Mouse (Mus musculus) spleen, adult 12 weeks (tissue): Measurements from ENCODE around the gene Ms4a7.
"Not testable (repeated sequence)": the region's sequence is repeated elsewhere in the genome, so short reads cannot be mapped to it uniquely, and the experiment has no call there.

Source experiments
- DNase-seq: peaks from one replicate; pipeline ENCODE4 v3.0.0; 2022; ENCODE audit warnings: low spot score

The Ms4a7 gene

GRCm38 (mm10) chr19:11335932-11336331 is at the start of gene Ms4a7:
Gene Ms4a7, minus strand, starts transcription at chr19:11336146.
- DNase-seq = no peak

- DNase-seq = no peak
These were observed 40.5 kb upstream of the Ms4a7 start for GRCm38 (mm10) chr19:11376399-11376798.

GRCm38 (mm10) chr19:11375273-11375672 is 39.3 kb upstream of the Ms4a7 start, which contains the start of gene Ms4a4a:
Gene Ms4a4a, plus strand, starts transcription at chr19:11375523.
- DNase-seq = no peak

GRCm38 (mm10) chr19:11371181-11371580 is 35.2 kb upstream of the Ms4a7 start:
- no peak for DNase-seq

- DNase-seq = no peak
These were observed 32.4 kb upstream of the Ms4a7 start for GRCm38 (mm10) chr19:11368310-11368709.

GRCm38 (mm10) chr19:11362002-11362401 is 26.1 kb upstream of the Ms4a7 start:
- DNase-seq = no peak

- no peak for DNase-seq
These were observed 24.2 kb upstream of the Ms4a7 start for GRCm38 (mm10) chr19:11360106-11360505.

GRCm38 (mm10) chr19:11355730-11356129 is 19.8 kb upstream of the Ms4a7 start:
- DNase-seq = peak; percentile 9

GRCm38 (mm10) chr19:11351878-11352277 is 15.9 kb upstream of the Ms4a7 start:
- no peak for DNase-seq

GRCm38 (mm10) chr19:11349698-11350481 is 13.9 kb upstream of the Ms4a7 start:
- DNase-seq = no peak

- DNase-seq = no peak
These were observed 8.0 kb upstream of the Ms4a7 start for GRCm38 (mm10) chr19:11343992-11344391.

- no peak for DNase-seq
These were observed 7.2 kb upstream of the Ms4a7 start for GRCm38 (mm10) chr19:11343147-11343546.

GRCm38 (mm10) chr19:11321123-11321522 is 14.8 kb downstream of the Ms4a7 start:
- no peak for DNase-seq

- no peak for DNase-seq
These were observed 19.2 kb downstream of the Ms4a7 start for GRCm38 (mm10) chr19:11316786-11317185.

- no peak for DNase-seq
These were observed 21.6 kb downstream of the Ms4a7 start, which contains the start of gene Ms4a14 for GRCm38 (mm10) chr19:11314354-11314753. Gene Ms4a14, minus strand, starts transcription at chr19:11314454.

GRCm38 (mm10) chr19:11308888-11309287 is 27.1 kb downstream of the Ms4a7 start:
- no peak for DNase-seq

GRCm38 (mm10) chr19:11299529-11299928 is 36.4 kb downstream of the Ms4a7 start:
- DNase-seq = not testable (repeated sequence)

GRCm38 (mm10) chr19:11298939-11299338 is 37.0 kb downstream of the Ms4a7 start:
- no peak for DNase-seq

GRCm38 (mm10) chr19:11293616-11294015 is 42.3 kb downstream of the Ms4a7 start:
- DNase-seq = not testable (repeated sequence)

GRCm38 (mm10) chr19:11292990-11293389 is 43.0 kb downstream of the Ms4a7 start:
- DNase-seq = no peak

GRCm38 (mm10) chr19:11283773-11284172 is 52.2 kb downstream of the Ms4a7 start, which contains the start of gene Ms4a5:
Gene Ms4a5, minus strand, starts transcription at chr19:11283873.
- no peak for DNase-seq

- DNase-seq = no peak
These were observed 55.7 kb downstream of the Ms4a7 start for GRCm38 (mm10) chr19:11280223-11280622.

GRCm38 (mm10) chr19:11276431-11276830 is 59.5 kb downstream of the Ms4a7 start:
- no peak for DNase-seq
